Mouse (Mus musculus) gastrocnemius, adult 2 months (tissue): Measurements from ENCODE around the gene Tpgs1. TPM values are rescaled to one million over a fixed set of nuclear protein-coding genes. Genes with fewer than 3 reads are reported as not detected.
"Not testable (repeated sequence)": the region's sequence is repeated elsewhere in the genome, so short reads cannot be mapped to it uniquely, and the experiment has no call there.

Experiments
- DNase-seq: peaks from one replicate; pipeline ENCODE4 v3.0.0; 2022
- H3K27ac ChIP-seq: fragments of 200-600 bp; 2 replicates; pipeline ENCODE4 v1.8.1; 2022; ENCODE audit warnings: mild to moderate bottlenecking
- H3K4me3 ChIP-seq: fragments of 200-600 bp; 2 replicates; pipeline ENCODE4 v1.8.1; 2022; ENCODE audit warnings: mild to moderate bottlenecking, moderate library complexity
- CTCF ChIP-seq: fragments of 200-600 bp; IDR thresholded peaks from 2 replicates; pipeline ENCODE4 v1.8.1; 2022; ENCODE audit warnings: antibody characterized with exemption, mild to moderate bottlenecking, moderate library complexity
- intact Hi-C: fragments of 180-260 bp; cut with DNase I; formaldehyde crosslinking; loops from one replicate; pipeline ENCODE4 v1.15.1; 2025
- total RNA-seq, 2 experiments: library from RNA; stranded (reverse); gene quantifications; 2 replicates each; pipeline ENCODE4 v1.2.3; 2021

Tpgs1 gene
- total RNA-seq, 2 experiments from 2014 or later: 18.4 to 19.2 TPM

GRCm38 (mm10) chr10:79700676-79701075 is 31.5 kb downstream of the Tpgs1 start:
- no peak for TF ChIP-seq CTCF
- no peak overlapping the region for H3K4me3 ChIP-seq
- no peak for DNase-seq
- intact Hi-C loops: no loop called here
- H3K27ac ChIP-seq: peak overlapping the region; percentile 88

- DNase-seq: no peak
- intact Hi-C loops: no loop called here
- no peak overlapping the region for H3K4me3 ChIP-seq
- peak overlapping the region; percentile 88 for H3K27ac ChIP-seq
- no peak for TF ChIP-seq CTCF
Measured at GRCm38 (mm10) chr10:79701443-79702129, 32.4 kb downstream of the Tpgs1 start.

- DNase-seq, H3K27ac ChIP-seq, H3K4me3 ChIP-seq, intact Hi-C loops: not testable (repeated sequence)
Measured at GRCm38 (mm10) chr10:79702970-79703369, 33.8 kb downstream of the Tpgs1 start.

GRCm38 (mm10) chr10:79703541-79703940 is 34.4 kb downstream of the Tpgs1 start:
- no peak for TF ChIP-seq CTCF
- intact Hi-C loops: no loop called here
- peak overlapping the region; percentile 100 for H3K27ac ChIP-seq
- DNase-seq: no peak
- peak overlapping the region; percentile 92 for H3K4me3 ChIP-seq

GRCm38 (mm10) chr10:79704065-79704969 is 35.1 kb downstream of the Tpgs1 start, which contains the start of gene Bsg:
Gene Bsg (plus strand): TSS chr10:79704491.
- Histone ChIP-seq H3K4me3 (peak within 1 kb of the TSS; percentile 92), H3K27ac (peak within 1 kb of the TSS; percentile 100)
- intact Hi-C loops: loop anchor here (2.0 kb wide), 1 partner anchor 22 kb away; the partner anchor contains the start of gene Cdc34
- peak; percentile 59 for TF ChIP-seq CTCF
- DNase-seq: peak; percentile 100

- peak; percentile 25 for DNase-seq
- TF ChIP-seq CTCF: no peak
- intact Hi-C loops: loop anchor here (2.0 kb wide), 1 partner anchor 22 kb away; the partner anchor contains the start of gene Cdc34
- Histone ChIP-seq H3K4me3 (peak overlapping the region; percentile 92), H3K27ac (peak overlapping the region; percentile 100)
Measured at GRCm38 (mm10) chr10:79704970-79705360, 35.8 kb downstream of the Tpgs1 start.

- intact Hi-C loops: loop anchor here (2.0 kb wide), 1 partner anchor 23 kb away; the partner anchor contains the start of gene Cdc34
- Histone ChIP-seq H3K27ac (peak overlapping the region; percentile 100), H3K4me3 (peak overlapping the region; percentile 92)
- TF ChIP-seq CTCF: no peak
- DNase-seq: no peak
Measured at GRCm38 (mm10) chr10:79705951-79706350, 36.8 kb downstream of the Tpgs1 start.

- Histone ChIP-seq H3K4me3 (peak overlapping the region; percentile 92), H3K27ac (peak overlapping the region; percentile 100)
- peak; percentile 88 for DNase-seq
- TF ChIP-seq CTCF: no peak
- intact Hi-C loops: no loop called here
Measured at GRCm38 (mm10) chr10:79706406-79707094, 37.4 kb downstream of the Tpgs1 start.

GRCm38 (mm10) chr10:79707162-79707561 is 38.0 kb downstream of the Tpgs1 start:
- Histone ChIP-seq H3K27ac (peak overlapping the region; percentile 100), H3K4me3 (peak overlapping the region; percentile 92)
- intact Hi-C loops: no loop called here
- no peak for TF ChIP-seq CTCF
- DNase-seq: peak; percentile 72

- intact Hi-C loops: no loop called here
- no peak for TF ChIP-seq CTCF
- peak; percentile 36 for DNase-seq
- Histone ChIP-seq H3K27ac (peak overlapping the region; percentile 100), H3K4me3 (peak overlapping the region; percentile 92)
Measured at GRCm38 (mm10) chr10:79707759-79708158, 38.6 kb downstream of the Tpgs1 start.

- Histone ChIP-seq H3K4me3 (peak overlapping the region; percentile 92), H3K27ac (peak overlapping the region; percentile 100)
- intact Hi-C loops: no loop called here
- 0 out of 2 replicates have a peak, but pooled peaks have one; percentile 1 for TF ChIP-seq CTCF
- peak; percentile 74 for DNase-seq
Measured at GRCm38 (mm10) chr10:79708668-79709067, 39.5 kb downstream of the Tpgs1 start.

GRCm38 (mm10) chr10:79709307-79709706 is 40.1 kb downstream of the Tpgs1 start:
- no peak for DNase-seq
- Histone ChIP-seq H3K27ac (peak overlapping the region; percentile 100), H3K4me3 (peak overlapping the region; percentile 92)
- no peak for TF ChIP-seq CTCF
- intact Hi-C loops: no loop called here
